Mouse (Mus musculus): ENCODE data around the gene Cab39.

Gene Cab39

DNA sequence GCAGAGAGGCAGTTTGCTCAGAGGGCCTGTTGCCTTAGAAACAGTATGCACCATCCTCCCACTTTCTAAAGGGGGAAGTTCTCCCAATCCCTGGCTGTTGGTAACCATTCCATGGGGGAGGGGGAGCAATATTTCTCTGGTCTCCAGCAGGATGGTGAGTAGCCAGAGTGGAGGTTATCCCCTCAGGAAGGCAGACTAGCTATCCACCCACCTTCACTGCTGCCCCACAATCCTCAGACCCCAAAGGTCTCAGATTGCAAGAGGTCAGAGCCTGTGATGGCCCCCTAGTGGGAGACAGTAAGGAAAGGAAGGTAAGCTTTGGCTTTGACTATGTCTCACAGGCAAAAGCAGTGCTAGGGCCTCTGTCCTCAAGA is 106.1 kb downstream of the Cab39 start:
- no peak for DNase-seq (ENCODE audit: low spot score in 2 of 2)

DNA sequence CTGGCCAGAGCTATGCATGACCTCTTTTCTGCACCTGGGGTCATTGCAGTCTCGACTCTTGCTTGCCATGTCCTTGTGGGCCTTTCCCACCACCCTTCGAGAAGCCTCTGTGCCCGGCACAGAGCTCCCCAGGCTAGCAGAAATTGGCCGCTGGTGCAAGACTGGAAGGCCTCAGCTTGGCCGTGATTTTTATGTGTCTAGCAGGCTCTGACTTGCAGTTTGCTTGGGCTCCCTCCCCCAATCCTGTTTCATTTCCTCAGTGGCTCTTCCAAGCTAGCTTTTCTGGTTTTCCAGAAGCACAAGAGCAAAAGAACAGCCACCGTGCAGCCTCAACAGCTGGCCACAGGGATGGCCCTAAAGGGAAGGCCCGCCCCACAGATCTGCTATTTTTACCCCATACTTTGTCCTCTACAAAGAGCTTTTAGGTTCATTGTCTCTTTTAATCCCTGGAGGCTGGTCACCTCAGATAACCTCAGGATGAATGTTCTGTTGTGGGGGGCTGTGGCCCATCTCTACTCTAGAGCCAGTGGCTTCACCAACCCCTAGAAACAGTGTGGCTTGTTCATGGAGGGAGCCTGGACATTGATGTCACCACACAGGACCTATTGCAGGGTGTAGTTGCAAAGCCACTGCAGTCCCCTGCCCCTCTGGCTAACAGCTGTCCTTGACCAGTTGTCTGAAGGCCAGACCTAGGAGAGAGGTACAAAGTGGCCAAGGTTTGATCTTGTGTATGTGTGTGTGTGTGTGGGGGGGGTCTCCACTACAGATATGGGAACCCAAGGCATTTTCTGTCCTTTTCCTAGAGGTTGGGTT is 107.5 kb downstream of the Cab39 start:
- no peak for DNase-seq (ENCODE audit: low spot score in 2 of 2)
